Mouse (Mus musculus): ENCODE measurements at regions not wholly inside any gene's neighbourhood (a gene's known extent, or its start where the extent isn't known, plus 50 kb on each side); places are given as distances from the start of the nearest gene placed in this dataset.
"Not testable (repeated sequence)": the region's sequence is repeated elsewhere in the genome, so short reads cannot be mapped to it uniquely, and the experiment has no call there.

DNA sequence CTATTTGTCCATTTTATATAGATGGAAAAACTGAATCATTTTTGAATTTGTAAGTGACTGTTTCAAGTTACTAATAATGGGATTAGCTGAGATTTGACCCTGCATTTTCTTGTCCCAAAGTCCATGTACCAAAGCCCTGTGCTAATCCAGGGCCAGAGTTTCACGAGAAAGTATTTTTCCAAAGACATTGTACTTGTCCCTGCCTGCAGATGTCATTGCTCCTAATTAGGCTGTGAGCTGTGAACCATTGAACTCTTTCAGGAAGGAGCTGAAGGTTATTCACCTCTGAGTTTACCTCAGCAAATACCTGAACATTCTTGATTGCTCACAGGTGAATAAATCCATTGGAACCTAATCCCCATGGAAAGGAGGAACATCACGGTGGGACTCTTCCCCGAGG is 154.5 kb upstream of the Slc13a1 start:
- no peak overlapping the region for H3K27ac ChIP-seq
- H3K9me3 ChIP-seq = no peaks in the 10 kb centered on the region
- no peaks in the 10 kb centered on the region for H3K4me1 ChIP-seq
- 70% methylated on average over 3 of the region's 3 CpGs for WGBS
- no peak for ATAC-seq (ENCODE audit: low FRiP score)
- H3K4me3 ChIP-seq (replicated peaks) = no peak overlapping the region
- H3K4me2 ChIP-seq = no peak overlapping the region
- no peak overlapping the region for H3K9ac ChIP-seq
- no peaks in the 10 kb centered on the region for H3K27me3 ChIP-seq
- no peaks in the 10 kb centered on the region for H3K36me3 ChIP-seq (replicated peaks)

DNA sequence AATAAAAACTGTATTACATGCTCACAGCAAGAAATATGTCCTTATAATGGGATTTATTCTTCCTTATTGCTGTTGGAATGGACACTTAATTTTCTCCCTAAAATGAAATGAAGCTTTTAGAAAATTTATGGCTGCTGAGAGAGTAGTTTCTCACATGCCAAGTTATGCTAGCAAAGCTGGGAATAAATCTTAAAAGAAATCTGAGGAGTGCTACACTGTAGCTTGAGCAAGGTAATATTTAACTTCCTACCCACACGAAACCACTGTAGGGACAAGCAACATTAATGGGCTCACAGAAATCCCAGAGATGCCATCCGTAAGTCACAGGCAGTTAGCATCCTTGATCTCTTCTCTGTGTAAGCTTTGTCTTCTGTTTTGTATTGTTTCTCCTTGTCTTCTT is 151.0 kb upstream of the Slc13a1 start:
- H3K36me3 ChIP-seq (replicated peaks) = no peaks in the 10 kb centered on the region
- 87% methylated on average over 2 of the region's 2 CpGs for WGBS
- ATAC-seq (ENCODE audit: low FRiP score) = no peak
- H3K4me2 ChIP-seq = no peak overlapping the region
- H3K9me3 ChIP-seq = no peaks in the 10 kb centered on the region
- no peak overlapping the region for H3K4me3 ChIP-seq (replicated peaks)
- no peaks in the 10 kb centered on the region for H3K4me1 ChIP-seq
- H3K9ac ChIP-seq = no peak overlapping the region
- H3K27me3 ChIP-seq = no peaks in the 10 kb centered on the region
- no peak overlapping the region for H3K27ac ChIP-seq

DNA sequence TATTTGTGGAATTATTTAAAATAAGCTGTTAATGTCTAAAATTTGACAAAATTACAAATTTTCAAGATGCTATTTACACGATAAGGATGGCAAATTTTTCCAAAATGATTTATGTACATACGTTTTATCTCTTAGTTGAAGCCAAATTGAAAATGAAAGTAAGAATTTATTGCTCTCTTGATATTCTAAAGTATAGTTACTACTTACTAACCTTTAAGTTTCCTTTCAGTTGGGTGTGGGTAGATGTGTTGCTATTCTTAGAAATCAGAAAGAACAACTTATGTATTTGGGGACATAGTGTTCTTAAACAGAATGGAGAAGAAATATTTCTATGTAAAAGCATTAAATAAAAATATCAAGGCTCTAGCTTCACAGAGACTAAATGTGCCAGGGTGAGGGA is 142.8 kb upstream of the Slc13a1 start:
- Histone ChIP-seq H3K36me3 (replicated peaks) (no peaks in the 10 kb centered on the region), H3K9me3 (no peaks in the 10 kb centered on the region), H3K4me1 (no peaks in the 10 kb centered on the region), H3K4me2 (no peak overlapping the region), H3K27ac (no peak overlapping the region), H3K4me3 (replicated peaks) (no peak overlapping the region), H3K9ac (no peak overlapping the region), H3K27me3 (no peaks in the 10 kb centered on the region)
- no peak for ATAC-seq (ENCODE audit: low FRiP score)
- 91% methylated on average over 2 of the region's 2 CpGs for WGBS

DNA sequence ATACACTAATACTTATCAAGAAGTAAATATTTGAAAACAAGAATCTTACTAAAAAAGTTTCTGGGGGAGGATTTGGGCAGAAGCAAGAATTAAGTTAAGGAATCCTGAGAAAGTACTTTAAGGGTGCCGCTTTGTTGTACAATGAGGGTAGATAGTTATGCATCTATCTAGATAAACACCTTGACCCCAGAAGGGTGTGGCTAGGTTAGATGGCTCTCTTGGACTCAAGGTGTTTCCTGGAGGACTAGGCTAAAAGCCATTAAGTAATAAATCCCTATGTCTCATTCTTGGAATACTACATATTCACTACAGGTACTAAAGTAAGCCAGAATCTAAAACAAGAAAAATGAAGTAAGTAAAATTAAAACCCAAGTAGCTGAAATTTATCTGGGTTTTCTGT is 141.9 kb upstream of the Slc13a1 start:
- H3K27ac ChIP-seq = no peak overlapping the region

DNA sequence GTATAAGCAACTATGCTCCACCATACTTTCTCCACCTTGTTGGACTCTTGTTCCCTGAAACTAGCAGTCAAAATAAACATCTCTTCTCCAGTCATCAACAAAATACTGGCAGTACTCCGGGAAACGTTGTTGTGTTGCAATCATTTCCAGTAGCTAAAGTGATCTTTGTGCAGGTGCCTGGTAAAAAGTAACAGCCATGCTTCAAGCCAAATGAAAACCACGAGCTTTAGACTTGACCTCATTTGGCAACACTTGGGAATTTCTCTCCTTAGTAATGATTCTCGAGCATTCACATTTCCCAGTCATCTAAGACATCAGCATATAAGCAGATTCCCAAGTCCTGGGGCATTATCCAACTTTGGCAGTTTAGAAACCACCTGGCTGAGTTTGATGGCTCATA is 133.8 kb upstream of the Slc13a1 start:
- Histone ChIP-seq H3K4me1 (no peaks in the 10 kb centered on the region), H3K9me3 (no peaks in the 10 kb centered on the region), H3K9ac (no peak overlapping the region), H3K4me2 (no peak overlapping the region), H3K27me3 (no peaks in the 10 kb centered on the region), H3K36me3 (replicated peaks) (no peaks in the 10 kb centered on the region), H3K27ac (no peak overlapping the region), H3K4me3 (replicated peaks) (no peak overlapping the region)
- ATAC-seq (ENCODE audit: low FRiP score) = no peak
- WGBS = 85% methylated on average over 4 of the region's 4 CpGs

More for the DNA sequence above, 141.9 kb upstream of the Slc13a1 start:
- H3K27me3 ChIP-seq = no peaks in the 10 kb centered on the region
- no peak for ATAC-seq (ENCODE audit: low FRiP score)
- WGBS = 98% methylated on average over 1 of the region's 1 CpGs
- no peaks in the 10 kb centered on the region for H3K4me1 ChIP-seq
- no peaks in the 10 kb centered on the region for H3K36me3 ChIP-seq (replicated peaks)
- H3K9ac ChIP-seq = no peak overlapping the region
- no peak overlapping the region for H3K4me2 ChIP-seq
- no peak overlapping the region for H3K4me3 ChIP-seq (replicated peaks)
- no peaks in the 10 kb centered on the region for H3K9me3 ChIP-seq

DNA sequence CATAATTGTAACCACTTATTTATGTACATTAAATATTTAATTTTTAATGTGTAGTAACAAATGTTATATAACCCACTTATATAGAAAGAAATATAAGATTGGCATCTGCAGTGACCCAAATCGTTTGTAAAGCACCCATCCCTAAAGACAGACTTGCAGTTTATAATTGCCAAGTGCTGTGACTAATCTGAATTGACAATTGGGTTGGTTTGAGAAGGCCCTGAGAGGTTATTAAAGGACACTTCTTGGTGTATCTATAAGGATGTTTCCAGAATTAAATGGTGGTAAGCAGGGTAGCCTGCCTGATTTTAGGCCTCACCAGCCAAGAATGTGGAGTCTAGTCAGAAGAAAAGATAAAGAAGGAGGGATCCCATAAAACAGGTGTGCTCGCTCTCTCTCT is 133.3 kb upstream of the Slc13a1 start:
- H3K4me2 ChIP-seq = no peak overlapping the region
- no peak overlapping the region for H3K27ac ChIP-seq
- H3K27me3 ChIP-seq = no peaks in the 10 kb centered on the region
- H3K9ac ChIP-seq = no peak overlapping the region
- WGBS = 80% methylated on average over 1 of the region's 2 CpGs
- ATAC-seq (ENCODE audit: low FRiP score) = no peak
- H3K9me3 ChIP-seq = no peaks in the 10 kb centered on the region
- no peaks in the 10 kb centered on the region for H3K4me1 ChIP-seq
- H3K4me3 ChIP-seq (replicated peaks) = no peak overlapping the region
- no peaks in the 10 kb centered on the region for H3K36me3 ChIP-seq (replicated peaks)

DNA sequence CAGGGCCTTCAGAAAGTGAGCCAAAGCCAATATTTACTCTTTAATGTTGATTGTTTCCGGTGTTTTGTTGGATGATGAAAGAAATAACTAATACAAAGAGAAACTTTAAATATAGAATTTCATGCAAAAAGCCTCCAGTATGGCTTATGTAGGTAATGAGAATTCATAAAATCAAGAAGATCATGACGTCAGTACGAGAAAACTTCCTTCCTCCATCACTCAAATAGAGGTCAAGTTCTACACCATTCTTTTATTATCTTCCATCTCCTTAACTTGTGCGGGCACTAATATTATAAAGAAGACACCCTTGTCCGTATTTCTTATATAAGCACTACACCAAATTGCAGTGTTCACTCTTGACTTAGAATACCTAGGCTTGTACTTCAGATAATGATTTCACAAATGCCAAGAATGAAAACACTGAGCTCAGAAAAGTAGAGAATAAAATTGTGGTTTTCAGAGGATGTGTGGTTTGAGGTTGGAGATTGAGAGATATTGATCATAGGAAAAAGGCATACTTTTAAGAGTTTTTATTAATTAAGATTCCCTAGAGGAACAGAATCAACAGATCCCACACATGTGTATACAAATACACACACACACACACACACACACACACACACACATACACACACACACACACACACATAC is 130.8 kb upstream of the Slc13a1 start:
- 90% methylated on average over 5 of the region's 5 CpGs for WGBS
- Histone ChIP-seq H3K4me1 (no peaks in the 10 kb centered on the region), H3K27ac (no peak overlapping the region), H3K4me3 (replicated peaks) (no peak overlapping the region), H3K9me3 (no peaks in the 10 kb centered on the region), H3K36me3 (replicated peaks) (no peaks in the 10 kb centered on the region), H3K9ac (no peak overlapping the region), H3K27me3 (no peaks in the 10 kb centered on the region), H3K4me2 (no peak overlapping the region)
- ATAC-seq (ENCODE audit: low FRiP score) = no peak

DNA sequence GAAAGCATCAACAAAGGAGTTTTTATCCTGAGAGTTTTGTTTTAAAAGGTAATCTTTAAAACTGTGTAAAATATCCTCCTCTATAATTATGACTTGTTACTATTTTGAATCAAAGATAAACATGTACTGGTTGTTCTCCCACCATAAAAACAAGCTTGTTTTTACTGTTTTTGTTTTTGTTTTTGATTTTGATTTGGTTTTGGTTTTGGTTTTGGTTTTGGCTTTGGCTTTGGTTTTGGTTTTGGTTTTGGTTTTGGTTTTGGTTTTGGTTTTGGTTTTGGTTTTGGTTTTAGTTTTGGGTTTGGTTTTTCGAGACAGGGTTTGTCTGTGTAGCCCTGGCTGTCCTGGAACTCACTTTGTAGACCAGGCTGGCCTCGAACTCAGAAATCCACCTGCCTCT is 120.9 kb upstream of the Slc13a1 start:
- H3K9ac ChIP-seq; H3K4me3 ChIP-seq (replicated peaks); H3K27ac ChIP-seq; H3K4me1 ChIP-seq; ATAC-seq (ENCODE audit: low FRiP score); H3K36me3 ChIP-seq (replicated peaks); H3K27me3 ChIP-seq; H3K4me2 ChIP-seq; H3K9me3 ChIP-seq: not testable (repeated sequence)
- 84% methylated on average over 2 of the region's 2 CpGs for WGBS

DNA sequence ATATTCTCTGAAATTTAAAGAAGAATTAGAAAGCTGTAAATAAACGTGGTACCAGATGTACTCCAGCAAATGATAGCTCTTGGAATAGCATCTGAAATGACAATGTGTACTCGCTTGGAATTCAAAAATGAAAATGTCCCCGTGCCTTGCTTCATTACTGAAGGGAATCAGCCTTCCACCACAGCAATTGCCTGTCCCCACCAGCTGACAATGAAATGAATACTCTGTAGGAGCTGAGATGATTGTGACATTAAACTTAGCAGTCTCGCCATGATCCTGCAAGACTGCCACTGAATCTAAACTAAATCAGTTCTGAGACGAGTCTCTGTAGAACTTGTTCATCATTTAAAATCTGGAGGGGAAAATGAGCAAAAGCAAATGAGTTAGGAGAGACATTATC is 104.9 kb upstream of the Slc13a1 start:
- WGBS = 86% methylated on average over 5 of the region's 5 CpGs
- no peak overlapping the region for H3K27ac ChIP-seq
- ATAC-seq (ENCODE audit: low FRiP score) = no peak
- H3K4me2 ChIP-seq = no peak overlapping the region
- H3K9me3 ChIP-seq = no peaks in the 10 kb centered on the region
- no peaks in the 10 kb centered on the region for H3K27me3 ChIP-seq
- no peaks in the 10 kb centered on the region for H3K36me3 ChIP-seq (replicated peaks)
- no peak overlapping the region for H3K9ac ChIP-seq
- no peak overlapping the region for H3K4me3 ChIP-seq (replicated peaks)
- no peaks in the 10 kb centered on the region for H3K4me1 ChIP-seq

DNA sequence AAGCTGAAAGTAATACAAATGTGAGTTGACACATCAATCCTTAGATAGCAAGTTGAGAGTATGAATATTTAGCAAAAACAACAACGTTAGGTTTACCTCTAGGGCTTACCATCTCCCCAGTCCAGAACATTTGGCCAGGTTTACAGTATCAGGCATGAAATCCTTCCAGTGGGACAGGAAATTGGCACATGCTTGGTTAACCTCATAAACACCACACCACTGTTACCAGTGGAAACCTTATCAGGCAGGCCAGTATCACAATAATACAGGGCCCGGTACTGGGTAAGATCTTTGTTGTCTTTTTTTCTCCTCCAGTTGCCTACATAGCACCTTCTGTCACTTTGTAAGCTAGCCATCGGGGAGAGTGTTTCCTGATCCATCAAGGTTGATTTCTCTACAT is 101.7 kb upstream of the Slc13a1 start:
- Histone ChIP-seq H3K9me3 (no peaks in the 10 kb centered on the region), H3K4me2 (no peak overlapping the region), H3K4me3 (replicated peaks) (no peak overlapping the region), H3K27me3 (no peaks in the 10 kb centered on the region), H3K27ac (no peak overlapping the region), H3K4me1 (no peaks in the 10 kb centered on the region), H3K36me3 (replicated peaks) (no peaks in the 10 kb centered on the region), H3K9ac (no peak overlapping the region)
- 87% methylated on average over 3 of the region's 3 CpGs for WGBS
- no peak for ATAC-seq (ENCODE audit: low FRiP score)

DNA sequence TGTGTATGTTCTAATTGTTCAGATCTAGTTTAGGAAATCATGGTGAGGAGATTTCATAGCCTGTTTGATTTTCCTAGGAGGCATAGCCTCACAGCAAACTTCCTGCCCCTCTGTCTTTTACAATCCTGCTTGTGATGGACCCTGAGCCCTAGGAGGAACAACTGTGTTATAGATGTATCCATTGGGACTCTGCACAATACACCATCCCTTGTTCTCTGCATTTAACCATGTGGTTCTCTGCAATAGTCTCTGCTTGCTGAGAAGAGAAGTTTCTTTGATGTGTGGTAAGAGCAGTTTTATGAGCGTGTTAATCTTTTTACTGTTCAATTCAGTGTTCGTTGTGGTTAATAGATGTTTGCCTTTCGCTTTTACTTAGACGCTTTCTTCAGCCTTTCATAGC is 95.9 kb upstream of the Slc13a1 start:
- Histone ChIP-seq H3K36me3 (replicated peaks) (no peaks in the 10 kb centered on the region), H3K27me3 (no peaks in the 10 kb centered on the region), H3K4me3 (replicated peaks) (no peak overlapping the region), H3K4me1 (no peaks in the 10 kb centered on the region), H3K9me3 (no peaks in the 10 kb centered on the region), H3K9ac (no peak overlapping the region), H3K4me2 (no peak overlapping the region), H3K27ac (no peak overlapping the region)
- WGBS = 80% methylated on average over 4 of the region's 4 CpGs
- no peak for ATAC-seq (ENCODE audit: low FRiP score)

DNA sequence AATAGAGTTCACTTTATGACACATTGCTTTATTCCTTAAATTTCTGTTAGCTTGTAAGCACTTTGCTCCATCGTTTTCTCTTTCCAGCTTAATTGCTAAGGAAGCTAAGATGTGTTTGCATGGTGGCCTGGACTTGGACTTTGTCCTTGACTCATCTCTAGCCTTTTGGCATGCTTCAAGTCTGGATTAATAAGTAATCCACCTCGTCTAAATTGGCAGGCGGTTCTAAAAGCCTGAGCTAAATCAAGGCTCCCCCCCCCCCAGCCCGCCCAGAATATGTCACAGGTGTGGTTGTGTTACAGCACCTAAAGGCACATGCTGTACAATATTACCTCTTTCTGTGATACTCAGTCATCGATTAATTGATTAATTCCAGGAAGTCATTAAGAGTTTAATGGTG is 94.7 kb upstream of the Slc13a1 start:
- Histone ChIP-seq H3K36me3 (replicated peaks) (no peaks in the 10 kb centered on the region), H3K4me2 (no peak overlapping the region), H3K4me1 (no peaks in the 10 kb centered on the region), H3K9ac (no peak overlapping the region), H3K27ac (no peak overlapping the region), H3K9me3 (no peaks in the 10 kb centered on the region), H3K4me3 (replicated peaks) (no peak overlapping the region), H3K27me3 (no peaks in the 10 kb centered on the region)
- 87% methylated on average over 5 of the region's 5 CpGs for WGBS
- no peak for ATAC-seq (ENCODE audit: low FRiP score)

DNA sequence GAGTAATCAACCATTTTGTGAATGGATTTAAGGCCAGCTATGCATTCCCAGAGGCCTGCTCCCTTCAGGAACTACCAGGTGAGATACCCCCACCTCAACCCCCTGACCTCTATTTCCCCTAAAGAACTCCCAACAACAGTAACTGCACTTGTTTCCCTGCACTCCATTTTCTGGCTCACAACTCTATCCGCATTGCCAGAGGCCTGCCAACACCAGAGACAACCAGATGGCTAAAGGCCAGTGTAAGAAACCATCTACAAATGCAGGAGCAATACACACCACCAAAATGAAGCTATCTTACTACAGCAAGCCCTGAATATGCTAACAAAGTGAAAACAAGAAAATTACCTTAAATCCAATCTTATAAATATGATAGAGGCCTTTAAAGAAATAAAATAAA is 77.7 kb upstream of the Slc13a1 start:
- Histone ChIP-seq H3K4me1 (no peaks in the 10 kb centered on the region), H3K27ac (no peak overlapping the region), H3K4me3 (replicated peaks) (no peak overlapping the region), H3K27me3 (no peaks in the 10 kb centered on the region), H3K36me3 (replicated peaks) (no peaks in the 10 kb centered on the region), H3K9me3 (no peaks in the 10 kb centered on the region), H3K9ac (no peak overlapping the region), H3K4me2 (no peak overlapping the region)
- 85% methylated on average over 1 of the region's 1 CpGs for WGBS
- no peak for ATAC-seq (ENCODE audit: low FRiP score)

All from forebrain, embryonic 12.5 days (tissue).